Mouse (Mus musculus): ENCODE results near the gene Arid4a.
A peak's percentile ranks its signal among the peaks of the same experiment; 100 is the strongest.
"Not testable (repeated sequence)": the region's sequence is repeated elsewhere in the genome, so short reads cannot be mapped to it uniquely, and the experiment has no call there.

Arid4a gene

DNA sequence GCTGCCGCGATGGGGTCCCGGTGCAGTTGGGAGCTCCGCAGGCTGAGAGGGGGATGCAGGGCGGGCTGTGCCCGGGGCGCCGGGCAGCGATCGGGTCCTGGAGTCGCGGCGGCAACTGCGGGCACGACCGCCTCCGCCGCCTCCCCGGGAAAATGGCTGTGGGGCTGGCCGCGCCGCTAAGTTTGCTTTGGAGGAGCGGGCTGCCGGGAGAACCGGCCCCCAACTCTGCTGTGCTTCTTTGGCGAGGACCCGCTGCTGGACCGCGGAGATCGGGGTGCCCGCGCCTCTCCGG, 367 bp downstream of the Arid4a start:
- peak; percentile 8 for DNase-seq (ENCODE audit: low read depth, low spot score)

DNA sequence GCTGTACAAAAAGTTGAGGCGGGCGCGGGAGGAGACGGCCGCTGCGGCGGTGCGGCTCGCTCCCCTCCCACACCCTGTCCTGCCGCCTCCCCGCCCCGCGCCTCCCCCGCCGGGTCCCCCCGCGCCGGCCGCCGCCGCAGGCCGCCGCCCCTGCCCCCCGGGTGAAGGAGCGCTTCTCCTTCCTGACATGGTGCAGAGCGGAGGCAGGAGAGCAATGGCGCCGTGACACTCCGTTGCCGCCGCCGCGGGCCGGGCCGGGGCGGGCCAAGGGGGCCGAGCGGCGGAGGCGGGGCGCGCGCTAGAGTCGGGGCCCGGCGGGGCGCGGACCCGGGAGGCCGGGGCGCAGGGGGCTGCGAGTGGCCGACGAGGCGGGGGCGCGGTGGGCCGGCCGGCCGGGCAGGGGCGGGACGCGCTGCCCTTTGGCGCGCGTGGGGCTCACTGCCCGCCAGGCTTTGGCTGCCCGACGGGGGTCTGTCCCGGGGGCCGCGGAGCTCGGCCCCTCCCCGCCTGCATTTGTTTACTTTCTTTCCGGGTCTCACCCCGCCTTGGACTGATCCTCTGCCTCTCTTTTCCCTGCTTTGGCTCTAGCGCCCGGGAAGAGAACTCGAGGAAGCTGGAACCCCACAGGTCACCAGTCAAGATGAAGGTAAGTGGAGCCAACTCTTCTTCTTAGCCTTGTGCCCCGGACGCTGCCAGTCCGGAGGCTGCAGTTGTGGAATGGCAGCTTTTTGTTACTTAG, 882 bp downstream of the Arid4a start:
- peak; percentile 14 for DNase-seq (ENCODE audit: low read depth, low spot score)

DNA sequence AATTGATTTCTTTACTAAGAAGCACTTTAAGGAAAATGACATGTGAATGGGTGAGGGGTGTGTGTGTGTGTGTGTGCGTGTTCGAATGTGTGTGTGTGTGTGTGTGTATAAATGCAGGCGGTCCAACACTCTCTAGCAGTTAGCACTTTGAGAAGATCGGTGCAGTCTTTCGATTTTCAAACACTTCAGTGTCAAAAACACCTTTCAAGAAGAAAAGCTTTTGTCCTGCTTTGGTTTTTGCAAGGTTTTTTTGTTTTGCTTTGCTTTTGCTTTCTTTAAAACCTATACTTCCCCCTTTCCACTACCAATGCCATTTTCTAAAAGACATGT, 1.4 kb downstream of the Arid4a start:
- no peak for DNase-seq (ENCODE audit: low read depth, low spot score)

DNA sequence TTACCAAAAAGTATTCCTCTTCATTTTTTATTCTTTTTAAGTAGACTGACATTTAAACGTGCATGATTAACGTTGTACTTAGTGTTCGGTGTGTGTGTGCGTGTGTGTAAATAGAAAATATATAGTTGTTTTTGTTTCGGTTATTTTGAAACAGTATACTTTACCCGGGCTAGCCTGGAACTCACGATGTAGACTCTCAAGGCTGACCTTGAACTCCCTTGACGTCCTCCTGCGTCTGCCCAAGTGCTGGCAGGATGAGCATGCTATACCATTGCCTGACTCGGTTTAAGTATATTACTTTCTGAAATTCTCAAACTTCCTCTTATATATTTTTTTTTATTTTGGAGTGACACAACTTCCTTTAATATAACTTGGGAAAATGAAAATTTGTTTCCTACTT, 2.0 kb downstream of the Arid4a start:
- DNase-seq (ENCODE audit: low read depth, low spot score), result no peak

DNA sequence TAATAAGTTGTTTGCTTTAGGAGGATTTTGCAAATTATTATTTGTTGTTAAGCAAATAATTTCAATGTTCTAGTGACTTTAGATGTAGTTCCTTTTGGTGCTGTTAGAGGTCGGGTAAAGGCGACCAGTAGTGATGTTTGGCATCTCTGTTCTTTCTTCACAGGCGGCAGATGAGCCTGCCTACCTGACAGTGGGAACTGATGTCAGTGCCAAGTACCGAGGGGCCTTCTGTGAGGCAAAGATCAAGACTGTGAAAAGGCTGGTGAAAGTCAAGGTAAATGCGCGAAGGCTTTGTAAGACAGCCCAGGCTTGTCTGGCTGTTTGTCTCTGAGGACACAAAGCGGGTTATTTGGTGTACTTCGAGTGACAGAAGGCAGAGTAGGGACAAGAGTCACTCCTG, 3.4 kb downstream of the Arid4a start:
- DNase-seq (ENCODE audit: low read depth, low spot score), result no peak

DNA sequence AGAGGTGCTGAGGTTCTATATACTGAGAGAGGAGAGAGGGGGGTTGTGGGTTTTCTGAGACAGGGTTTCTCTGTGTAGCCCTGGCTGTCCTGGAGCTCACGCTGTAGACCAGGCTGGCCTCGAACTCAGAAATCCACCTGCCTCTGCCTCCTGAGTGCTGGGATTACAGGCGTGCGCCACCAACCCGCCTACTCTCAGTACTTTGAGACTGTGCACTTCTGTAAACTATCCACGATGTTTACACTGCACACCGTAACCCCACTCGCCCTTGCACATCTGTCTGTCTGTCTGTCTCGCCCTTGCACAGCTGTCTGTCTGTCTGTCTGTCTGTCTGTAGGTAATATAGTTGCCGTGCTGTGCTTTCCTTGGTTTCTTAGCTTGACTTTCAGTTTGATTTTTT, 8.6 kb downstream of the Arid4a start:
- DNase-seq (ENCODE audit: low read depth, low spot score), result no peak

DNA sequence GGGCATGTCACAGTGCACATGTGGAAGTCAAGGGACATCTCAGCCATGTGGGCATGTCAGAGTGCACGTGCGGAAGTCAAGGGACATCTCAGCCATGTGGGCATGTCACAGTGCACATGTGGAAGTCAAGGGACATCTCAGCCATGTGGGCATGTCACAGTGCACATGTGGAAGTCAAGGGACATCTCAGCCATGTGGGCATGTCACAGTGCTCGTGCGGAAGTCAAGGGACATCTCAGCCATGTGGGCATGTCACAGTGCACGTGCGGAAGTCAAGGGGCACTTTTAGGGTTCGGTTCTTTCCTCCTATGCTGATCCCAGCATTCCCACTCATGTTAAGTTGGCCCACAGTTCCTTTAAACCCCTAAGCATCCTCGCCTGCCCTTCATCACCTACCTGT, 12.5 kb downstream of the Arid4a start:
- not testable (repeated sequence) for DNase-seq (ENCODE audit: low read depth, low spot score)

DNA sequence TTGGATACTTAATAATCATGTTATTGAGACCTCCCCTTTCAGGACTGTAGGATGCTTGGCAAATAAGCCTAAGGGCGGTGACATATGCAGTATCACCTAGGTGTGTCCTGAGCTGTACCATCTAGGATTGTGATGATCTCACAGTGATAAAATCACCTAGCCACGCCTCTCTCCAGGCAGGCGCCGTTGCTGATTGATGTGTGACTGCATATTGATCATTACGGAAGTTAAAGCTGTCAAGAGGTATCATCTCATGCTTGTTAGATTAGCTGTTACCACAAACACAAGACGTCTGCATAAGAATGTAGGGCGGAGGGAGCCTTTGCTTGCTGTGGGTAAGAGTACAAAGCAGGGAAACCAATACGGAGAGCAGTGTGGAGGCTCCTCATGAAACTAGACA, 14.5 kb downstream of the Arid4a start:
- DNase-seq (ENCODE audit: low read depth, low spot score), result no peak

DNA sequence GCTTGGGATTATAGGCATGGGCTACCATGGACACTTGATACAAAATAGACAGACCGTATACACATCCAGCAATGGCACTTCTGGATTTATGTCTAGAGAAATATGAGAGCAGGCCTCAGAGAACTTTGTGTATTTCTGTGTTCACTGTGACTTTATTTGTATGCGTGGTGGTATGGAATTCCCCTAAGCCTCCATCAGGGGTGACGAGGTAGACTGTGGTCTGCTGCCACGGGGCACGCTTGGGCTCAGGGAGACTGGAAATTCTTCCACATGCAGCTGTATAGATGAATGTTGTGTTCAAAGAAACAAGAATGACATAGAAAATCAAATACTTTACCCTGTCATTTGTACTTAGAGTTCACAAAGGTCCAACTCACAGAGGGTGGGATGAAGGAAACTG, 14.9 kb downstream of the Arid4a start:
- DNase-seq (ENCODE audit: low read depth, low spot score), result no peak

DNA sequence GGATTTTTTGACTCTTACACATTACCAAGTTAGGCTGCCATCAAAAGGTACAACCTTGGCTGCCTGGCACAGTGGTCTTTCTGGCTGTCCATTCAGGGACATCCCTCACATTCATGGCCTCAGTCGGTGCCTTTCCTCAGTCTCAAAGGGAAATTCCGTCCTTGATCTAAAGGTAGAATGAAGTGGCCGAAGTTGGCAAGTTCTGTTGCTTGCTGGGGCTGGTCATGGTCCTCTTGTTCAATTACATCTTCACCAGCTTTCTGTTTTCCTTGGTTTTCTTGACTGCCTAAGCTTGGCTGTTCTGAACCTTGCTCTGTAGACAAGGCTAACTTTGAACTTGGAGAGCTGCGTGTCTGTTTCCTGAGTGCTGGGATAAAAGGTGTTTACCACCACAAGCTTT, 20.0 kb downstream of the Arid4a start:
- no peak for DNase-seq (ENCODE audit: low read depth, low spot score)

DNA sequence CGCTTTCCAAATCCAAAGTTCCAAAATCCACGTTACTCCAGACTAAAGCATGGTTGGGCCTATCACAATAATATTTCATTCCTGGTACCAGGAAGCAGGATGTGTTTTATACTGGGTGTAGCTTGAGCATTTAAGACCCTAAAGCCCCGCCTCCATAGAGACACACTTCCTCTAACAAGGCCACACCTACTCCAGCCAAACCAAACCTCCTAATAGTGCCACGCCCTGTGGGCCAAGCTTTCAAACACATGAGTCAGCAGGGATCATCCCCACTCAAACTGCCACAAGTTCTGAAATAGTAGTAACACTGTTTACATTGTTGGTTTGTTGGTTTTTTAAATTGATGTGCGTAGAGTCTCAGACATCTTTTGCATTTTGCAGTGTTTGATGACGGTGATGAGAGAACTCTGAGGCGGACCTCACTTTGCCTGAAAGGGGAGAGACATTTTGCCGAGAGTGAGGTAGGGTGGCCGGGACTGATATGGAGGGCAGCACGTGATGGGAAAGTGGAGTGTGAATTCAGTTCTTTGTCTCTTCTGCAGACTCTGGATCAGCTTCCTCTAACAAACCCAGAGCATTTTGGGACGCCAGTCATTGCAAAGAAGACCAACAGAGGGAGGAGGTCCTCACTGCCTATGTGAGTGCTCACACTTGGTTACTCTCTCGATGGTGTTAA, 21.1 kb downstream of the Arid4a start:
- no peak for DNase-seq (ENCODE audit: low read depth, low spot score)

DNA sequence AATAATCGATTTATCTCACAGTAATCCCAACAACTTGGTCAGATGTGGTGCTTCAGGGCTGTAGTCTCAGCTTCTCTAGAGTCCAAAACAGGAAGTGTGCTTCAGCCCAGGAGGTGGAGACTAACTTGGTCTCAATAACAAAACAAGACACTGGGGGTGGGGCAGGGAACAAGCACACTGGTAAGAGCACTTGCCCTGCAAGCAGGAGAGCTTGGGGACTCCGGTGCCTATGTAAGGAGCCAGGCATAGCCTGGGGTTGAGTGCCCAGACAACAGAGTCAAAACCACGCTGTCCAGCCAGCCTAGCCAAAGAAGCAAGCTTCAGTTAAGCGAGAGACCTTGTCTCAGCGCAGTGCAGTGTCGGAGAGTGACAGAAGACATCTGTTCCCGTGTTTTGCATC, 24.7 kb downstream of the Arid4a start:
- DNase-seq (ENCODE audit: low read depth, low spot score), result no peak

DNA sequence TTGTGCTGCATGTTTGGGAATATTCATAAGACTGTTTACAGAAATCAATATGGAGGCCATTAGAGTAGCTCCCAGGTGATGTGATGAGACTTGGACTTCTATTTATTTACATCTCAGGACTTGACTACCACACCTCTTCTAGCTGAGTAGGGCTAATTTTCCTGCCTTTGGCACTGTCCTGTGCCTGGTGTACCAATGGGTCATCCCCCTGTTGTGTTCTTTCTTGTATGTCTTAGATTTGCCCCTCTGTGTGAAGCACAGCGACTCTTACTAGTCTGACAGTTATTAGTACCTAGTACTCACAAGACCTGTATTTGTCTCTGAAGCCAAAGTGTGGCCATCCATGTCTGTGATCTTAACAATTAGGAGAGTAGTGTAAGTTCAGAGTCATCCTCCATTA, 26.7 kb downstream of the Arid4a start:
- DNase-seq (ENCODE audit: low read depth, low spot score), result no peak

DNA sequence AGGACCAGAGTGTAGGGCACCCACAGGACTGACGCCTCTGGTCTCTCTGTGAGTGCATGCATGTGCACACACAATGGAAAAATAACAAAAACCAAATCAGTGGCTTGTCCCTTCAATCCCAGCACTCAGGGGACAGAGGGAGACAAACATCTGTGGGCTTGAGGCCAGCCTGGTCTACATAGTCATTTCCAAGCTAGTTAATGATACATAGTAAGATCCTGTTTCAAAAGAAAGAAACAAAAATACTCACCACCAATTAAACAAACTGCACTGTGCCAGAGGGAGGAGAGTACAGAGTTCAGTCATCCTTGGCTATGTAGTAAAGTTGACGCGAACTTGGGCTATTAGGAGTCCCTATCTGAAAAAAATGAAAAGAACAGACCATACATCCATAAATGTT, 27.8 kb downstream of the Arid4a start:
- DNase-seq (ENCODE audit: low read depth, low spot score), result no peak

DNA sequence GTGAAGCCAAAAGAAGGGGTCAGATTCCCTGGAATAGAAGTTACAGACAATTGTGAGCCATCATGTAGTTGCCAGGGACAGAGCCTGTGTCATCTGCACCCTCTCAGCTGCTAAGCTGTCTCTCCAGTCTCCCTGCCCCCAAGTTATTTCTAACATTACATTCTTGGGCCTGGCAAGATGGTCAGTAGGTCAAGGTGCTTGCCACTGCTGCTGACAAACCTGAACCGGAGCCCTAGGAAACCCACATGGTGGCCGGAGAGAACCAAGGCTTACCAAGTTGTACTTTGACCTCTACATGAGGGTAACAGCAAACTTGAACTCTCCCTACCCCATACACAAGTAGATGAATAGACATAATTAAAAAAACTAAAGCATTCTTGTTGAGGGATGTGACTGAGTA, 28.7 kb downstream of the Arid4a start:
- no peak for DNase-seq (ENCODE audit: low read depth, low spot score)

DNA sequence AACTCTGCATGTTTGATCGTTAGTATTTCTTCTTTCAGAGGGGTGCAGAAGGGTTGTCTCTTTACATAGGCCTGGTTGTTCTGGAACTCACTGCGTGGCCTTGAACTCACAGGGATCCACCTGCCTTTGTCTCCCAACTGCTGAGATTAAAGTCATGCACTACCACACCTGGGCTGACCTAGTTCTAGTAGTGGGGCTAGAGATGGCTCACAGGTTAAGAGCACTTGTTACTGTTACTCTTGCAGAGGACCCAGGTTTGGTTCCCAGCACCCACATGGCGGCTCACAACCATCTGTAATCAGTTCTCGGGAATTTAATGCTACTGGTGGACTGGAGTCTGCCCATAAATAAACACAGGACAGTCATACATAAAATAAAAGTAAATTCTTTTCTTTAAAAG, 30.7 kb downstream of the Arid4a start:
- DNase-seq (ENCODE audit: low read depth, low spot score), result no peak

DNA sequence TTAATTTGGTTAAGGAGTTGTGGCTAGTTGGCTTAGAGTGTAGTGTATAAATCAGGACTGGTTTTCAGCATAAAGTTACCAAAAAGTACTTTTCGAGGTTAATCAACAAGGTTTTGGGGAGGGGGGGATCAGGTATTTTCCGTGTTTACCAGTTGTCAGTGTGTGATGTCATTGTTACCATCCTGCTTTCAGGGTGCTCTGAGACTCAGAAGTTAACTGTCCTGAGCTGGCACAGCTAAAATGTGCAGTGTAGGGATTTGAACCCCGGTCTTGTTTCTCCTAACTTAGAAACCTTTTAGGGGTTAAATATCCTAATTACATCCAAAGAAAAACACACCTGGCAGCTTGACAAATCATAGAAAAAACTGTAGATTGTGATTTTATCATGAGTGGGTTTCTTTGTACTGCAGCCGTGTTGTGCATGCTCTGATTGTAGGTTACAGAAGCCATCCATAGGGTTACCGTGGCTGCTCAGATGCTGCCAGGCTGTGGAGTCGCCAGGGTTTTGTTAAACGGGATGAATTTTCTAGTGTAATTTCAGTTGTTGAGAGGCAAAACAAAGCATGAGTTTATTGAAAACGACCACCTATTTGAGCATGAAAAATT, 31.8 kb downstream of the Arid4a start:
- DNase-seq (ENCODE audit: low read depth, low spot score), result no peak

DNA sequence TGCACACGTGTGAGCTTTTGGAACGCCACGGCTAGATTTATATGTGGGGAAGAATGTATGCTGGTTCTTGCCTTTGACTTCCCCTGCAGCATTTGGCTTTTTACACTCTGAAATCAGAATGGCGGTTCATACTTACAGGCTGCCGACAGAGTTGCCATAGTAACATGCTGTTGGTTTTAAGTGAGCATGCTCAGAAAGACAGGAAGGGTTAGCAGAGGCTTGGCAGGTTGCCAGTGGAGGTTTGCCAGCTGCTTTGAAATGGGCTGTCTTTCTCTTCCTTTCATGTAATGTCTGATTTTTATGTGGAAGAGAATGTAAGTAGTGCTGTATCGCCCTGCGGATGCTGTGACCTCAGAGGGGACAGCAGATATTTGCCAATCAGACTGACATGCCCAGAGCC, 32.3 kb downstream of the Arid4a start:
- DNase-seq (ENCODE audit: low read depth, low spot score), result peak; percentile 70

DNA sequence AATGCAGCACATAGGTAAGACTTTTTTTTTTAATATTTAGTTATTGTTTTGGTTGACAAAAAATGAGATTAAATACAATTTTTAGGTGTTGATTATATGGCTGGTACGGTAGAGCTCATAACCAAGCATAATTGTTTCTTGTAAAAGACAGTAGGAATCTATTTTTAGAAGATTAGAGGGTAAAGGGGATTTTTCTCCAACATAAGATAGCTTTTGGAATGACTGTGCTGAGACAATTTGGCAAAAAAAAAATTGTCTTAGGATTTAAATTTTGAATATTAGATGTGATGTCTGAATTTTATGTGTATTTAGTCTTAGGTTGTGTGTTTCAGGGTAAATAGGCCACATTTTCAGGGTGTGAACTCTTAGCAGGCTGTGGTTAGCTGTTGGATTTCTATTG, 32.8 kb downstream of the Arid4a start:
- no peak for DNase-seq (ENCODE audit: low read depth, low spot score)

DNA sequence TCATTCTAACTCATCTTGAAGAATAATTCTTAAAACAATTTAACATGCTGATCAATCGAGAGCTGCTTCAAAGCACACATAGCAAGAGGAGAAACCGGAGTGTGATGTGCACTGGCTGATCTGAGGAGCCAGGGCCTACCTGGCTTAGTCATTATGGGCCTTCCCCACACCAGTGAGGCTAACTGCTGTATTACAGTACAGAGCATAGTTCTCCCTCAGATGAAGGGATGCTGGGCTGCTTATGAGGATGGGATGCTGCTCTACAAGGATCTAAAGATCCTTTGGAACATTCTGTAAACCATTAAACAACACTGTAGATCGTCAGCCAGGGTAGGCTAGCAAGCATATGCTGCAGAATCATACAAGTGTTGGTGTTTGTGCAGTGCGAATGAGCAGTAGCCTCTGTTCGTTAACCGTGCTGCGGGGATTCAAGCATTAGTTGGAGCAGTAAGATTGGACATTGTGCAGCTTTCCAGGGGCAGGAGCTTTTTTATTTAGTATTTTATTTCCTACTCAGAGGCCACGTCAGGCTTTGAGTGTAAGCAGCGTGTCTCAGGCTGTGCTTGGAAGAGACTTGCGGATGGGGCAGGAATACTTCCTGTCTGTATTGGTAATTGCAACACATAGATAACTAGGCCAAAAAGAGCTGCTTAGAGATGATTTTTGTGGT, 33.9 kb downstream of the Arid4a start:
- no peak for DNase-seq (ENCODE audit: low read depth, low spot score)

DNA sequence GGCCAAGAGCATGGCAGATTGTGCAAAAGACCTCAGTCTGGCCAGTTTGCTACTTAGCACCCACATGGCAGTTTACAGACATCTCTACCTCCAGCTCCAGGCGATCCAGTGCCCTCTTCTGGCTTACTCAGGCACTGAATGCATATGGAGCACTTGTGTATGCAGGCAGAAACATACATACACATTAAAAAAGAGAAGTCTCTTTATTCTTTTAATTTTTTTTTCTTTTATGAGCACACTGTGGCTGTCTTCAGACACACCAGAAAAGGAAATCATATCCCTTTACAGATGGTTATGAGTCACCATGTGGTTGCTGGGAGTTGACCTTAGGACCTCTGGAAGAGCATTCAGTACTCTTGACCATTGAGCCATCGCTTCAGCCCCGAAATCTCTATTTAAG, 35.3 kb downstream of the Arid4a start:
- no peak for DNase-seq (ENCODE audit: low read depth, low spot score)

DNA sequence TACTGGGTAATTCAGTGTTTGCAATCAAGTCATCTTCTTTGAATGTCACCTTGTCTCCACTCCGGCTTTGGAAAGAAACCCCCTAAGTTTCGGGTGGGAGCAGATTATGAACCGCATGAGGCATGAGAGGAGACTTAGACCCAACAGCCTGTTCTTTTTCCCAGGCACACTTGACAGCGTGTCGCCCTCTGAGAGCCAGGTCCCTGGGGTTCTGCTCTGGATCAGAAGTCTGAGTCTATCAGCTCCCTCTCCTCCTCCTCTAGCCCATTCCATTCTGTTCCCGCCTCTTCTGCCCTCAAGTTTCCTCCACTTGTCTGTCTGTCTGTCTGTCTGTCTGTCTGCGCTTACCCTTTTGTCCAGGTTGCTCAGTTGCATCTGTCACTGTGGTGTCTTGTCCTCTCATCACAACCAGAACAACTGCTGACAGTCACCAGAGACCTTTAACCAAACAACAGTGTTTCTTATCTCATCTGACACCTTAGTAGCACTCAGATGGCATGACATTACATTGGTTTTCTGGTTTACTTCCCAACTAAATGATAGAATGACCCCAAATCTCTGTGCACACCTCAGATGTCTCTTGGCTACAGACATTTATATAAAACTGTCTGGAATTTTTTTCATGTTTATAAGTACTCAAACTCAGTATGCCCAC, 36.7 kb downstream of the Arid4a start:
- DNase-seq (ENCODE audit: low read depth, low spot score), result no peak

DNA sequence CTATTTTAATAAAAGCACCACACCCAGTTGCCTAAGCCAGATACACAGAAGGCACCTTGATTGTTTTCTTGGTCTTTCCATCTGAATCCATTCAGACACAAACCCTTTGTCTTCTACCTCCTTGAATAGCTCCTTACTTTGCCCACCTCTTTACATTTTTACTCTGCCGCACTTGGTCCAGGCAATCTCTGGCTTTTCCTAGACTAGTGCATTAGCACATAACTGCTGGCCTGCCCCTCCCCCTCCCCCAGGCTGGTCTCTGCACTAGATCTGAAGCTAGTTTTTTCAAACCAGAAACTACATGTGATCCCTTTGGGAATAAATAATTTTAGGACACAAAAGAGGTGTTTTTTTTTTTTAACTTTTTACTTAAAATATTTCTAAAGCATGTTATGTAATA, 37.2 kb downstream of the Arid4a start:
- no peak for DNase-seq (ENCODE audit: low read depth, low spot score)

Data from retina, postnatal 7 days (tissue).